Mouse (Mus musculus): ENCODE results near the gene Dclre1c.

Gene Dclre1c

GRCm38 (mm10) chr2:3475746-3476251 is 51.9 kb downstream of the Dclre1c start:
- DNase-seq, result peak in 1 of 2 experiments; percentile 5

GRCm38 (mm10) chr2:3480239-3480638 is 56.3 kb downstream of the Dclre1c start:
- DNase-seq, result no peak

DNA sequence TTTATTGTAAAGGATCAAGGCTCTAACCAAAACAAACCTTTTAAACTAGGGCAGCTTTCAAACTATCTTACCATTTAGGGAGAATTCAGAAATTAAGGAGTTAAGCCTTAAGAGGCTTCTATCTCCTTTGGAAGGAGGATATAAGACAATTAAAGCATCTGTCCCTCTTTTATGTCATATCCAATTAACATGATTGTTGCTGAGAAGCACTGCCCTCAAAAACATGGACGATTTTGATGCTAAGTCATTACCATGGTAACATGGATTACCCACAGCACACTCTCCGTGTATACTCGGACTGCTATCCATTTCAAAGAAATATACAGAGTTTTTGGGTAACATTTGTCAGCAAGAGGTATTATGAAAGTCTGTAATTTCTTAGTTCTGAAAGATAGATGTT is 65.9 kb downstream of the Dclre1c start:
- DNase-seq, result no peak

GRCm38 (mm10) chr2:3493833-3494409 is 70.0 kb downstream of the Dclre1c start:
- DNase-seq, result no peak

DNA sequence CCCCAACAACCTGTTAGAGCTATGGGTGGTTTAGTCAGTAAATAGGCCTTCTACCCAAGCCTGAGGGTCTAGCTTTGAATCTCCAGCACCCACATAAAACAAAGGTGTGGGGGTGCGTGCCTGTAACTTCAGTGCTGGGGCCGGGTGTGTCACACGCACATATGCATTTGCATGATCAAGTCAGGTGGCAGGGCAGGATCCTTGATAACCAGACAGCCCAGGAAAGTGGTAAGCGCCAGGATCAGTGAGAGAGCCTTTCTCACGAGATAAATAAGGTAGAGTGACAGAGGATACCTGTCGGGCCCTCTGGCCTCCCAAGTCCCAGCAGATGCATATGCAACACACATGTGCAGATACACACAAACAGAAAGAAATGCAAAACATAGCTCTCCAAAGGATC is 75.6 kb downstream of the Dclre1c start:
- DNase-seq, result no peak

GRCm38 (mm10) chr2:3500886-3501285 is 77.0 kb downstream of the Dclre1c start:
- no peak for DNase-seq

GRCm38 (mm10) chr2:3512076-3512475 is 88.1 kb downstream of the Dclre1c start:
- DNase-seq, result peak; percentile 24 to 55

- DNase-seq, result peak; percentile 95 to 96
Observed at GRCm38 (mm10) chr2:3512552-3513454, 88.9 kb downstream of the Dclre1c start, which contains the start of the genes Gm45902, Hspa14 and Cdnf. Gene Gm45902, minus strand, starts transcription at chr2:3512790. Gene Hspa14, minus strand, starts transcription at chr2:3512814. Gene Cdnf, plus strand, starts transcription at chr2:3513030.

Measured in thymus, postnatal 36 days (tissue).